Mouse (Mus musculus) forebrain, embryonic 16.5 days (tissue): ENCODE measurements around the gene Pdzrn3. TPM values are rescaled to one million over a fixed set of nuclear protein-coding genes. Genes with fewer than 3 reads are reported as not detected.

Experiments
- ATAC-seq: fragments of 200-750 bp; cut with Nextera tagmentation; 2 replicates; pipeline ENCODE4 v1.8.0; 2017; ENCODE audit warnings: mild to moderate bottlenecking, moderate library complexity
- H3K27ac ChIP-seq: fragments of 300-500 bp; sonication (generic); 2 replicates; pipeline ENCODE4 v1.5.1; 2014; ENCODE audit warnings: low read length, control low read depth
- H3K27me3 ChIP-seq: fragments of 300-500 bp; sonication (generic); replicated peaks from 2 replicates; pipeline ENCODE4 v1.6.1; 2014; ENCODE audit warnings: low read length; ENCODE audit not compliant: control insufficient read depth, insufficient read depth
- H3K36me3 ChIP-seq: fragments of 300-500 bp; sonication (generic); 2 replicates; pipeline ENCODE4 v1.6.1; 2014; ENCODE audit not compliant: control insufficient read depth, insufficient read depth
- H3K4me1 ChIP-seq: fragments of 300-500 bp; sonication (generic); replicated peaks from 2 replicates; pipeline ENCODE4 v1.6.1; 2014; ENCODE audit warnings: low read length; ENCODE audit not compliant: control insufficient read depth, insufficient read depth
- H3K4me2 ChIP-seq: fragments of 300-500 bp; sonication (generic); 2 replicates; pipeline ENCODE4 v1.6.1; 2014; ENCODE audit warnings: mild to moderate bottlenecking, low read length, control low read depth
- H3K4me3 ChIP-seq: fragments of 300-500 bp; sonication (generic); replicated peaks from 2 replicates; pipeline ENCODE4 v1.5.1; 2014; ENCODE audit warnings: mild to moderate bottlenecking, low read length, control low read depth
- H3K9ac ChIP-seq: fragments of 300-500 bp; sonication (generic); replicated peaks from 2 replicates; pipeline ENCODE4 v1.6.1; 2014; ENCODE audit warnings: low read depth, low read length, control low read depth
- H3K9me3 ChIP-seq: fragments of 300-500 bp; sonication (generic); 2 replicates; pipeline ENCODE4 v1.6.1; 2016; ENCODE audit warnings: low read length; ENCODE audit not compliant: control insufficient read depth
- WGBS: fragments of 180-500 bp; shearing (Covaris S2); extraction: QIAGEN DNeasy Blood & Tissue Kit; methylation state at CpG from one replicate; pipeline ENCODE4 v1.1.7; 2014; 5-methylcytosine and 5-hydroxymethylcytosine counted together
- polyA plus RNA-seq: library from polyadenylated mRNA; unstranded; fragments of >200 nt; fragmentation: Nextera tagmentation; extraction: Ambion mirVana; gene quantifications from 2 replicates; pipeline ENCODE4 v1.2.1, GENCODE M21; 2015

Gene Pdzrn3
- polyA plus RNA-seq, 1 experiment from 2014 or later, result 24.0 TPM

- no peak for ATAC-seq
- H3K27me3 ChIP-seq, result no peaks in the 10 kb centered on the region; the same call in 1 of the 2 replicates
- no peak overlapping the region for H3K4me3 ChIP-seq
- 90% methylated on average over 4 of the region's 4 CpGs for WGBS
- H3K27ac ChIP-seq, result no peak overlapping the region
- no peaks in the 10 kb centered on the region for H3K9me3 ChIP-seq
- H3K9ac ChIP-seq, result no peak overlapping the region
- H3K36me3 ChIP-seq, result no peaks in the 10 kb centered on the region
- H3K4me1 ChIP-seq, result no peaks in the 10 kb centered on the region
- no peak overlapping the region for H3K4me2 ChIP-seq
These were observed 131.6 kb downstream of the Pdzrn3 start for GRCm38 (mm10) chr6:101246137-101246536.

GRCm38 (mm10) chr6:101244355-101244754 is 133.3 kb downstream of the Pdzrn3 start:
- no peaks in the 10 kb centered on the region for H3K36me3 ChIP-seq
- H3K4me3 ChIP-seq, result no peak overlapping the region
- no peaks in the 10 kb centered on the region for H3K4me1 ChIP-seq
- H3K9ac ChIP-seq, result no peak overlapping the region
- no peak overlapping the region for H3K4me2 ChIP-seq
- H3K9me3 ChIP-seq, result no peaks in the 10 kb centered on the region
- no peak for ATAC-seq
- WGBS, result 89% methylated on average over 3 of the region's 3 CpGs
- no peaks in the 10 kb centered on the region for H3K27me3 ChIP-seq
- no peak overlapping the region for H3K27ac ChIP-seq

- H3K36me3 ChIP-seq, result no peaks in the 10 kb centered on the region
- no peaks in the 10 kb centered on the region for H3K4me1 ChIP-seq
- no peak overlapping the region for H3K9ac ChIP-seq
- H3K9me3 ChIP-seq, result no peaks in the 10 kb centered on the region
- H3K4me2 ChIP-seq, result no peak overlapping the region
- WGBS, result 91% methylated on average over 7 of the region's 7 CpGs
- ATAC-seq, result no peak
- no peak overlapping the region for H3K4me3 ChIP-seq
- no peak overlapping the region for H3K27ac ChIP-seq
- no peaks in the 10 kb centered on the region for H3K27me3 ChIP-seq
These were observed 134.4 kb downstream of the Pdzrn3 start for GRCm38 (mm10) chr6:101243189-101243815.

GRCm38 (mm10) chr6:101236641-101237246 is 141.0 kb downstream of the Pdzrn3 start:
- H3K4me2 ChIP-seq, result no peak overlapping the region
- H3K36me3 ChIP-seq, result no peaks in the 10 kb centered on the region
- no peak overlapping the region for H3K4me3 ChIP-seq
- no peak overlapping the region for H3K27ac ChIP-seq
- 22% methylated on average over 4 of the region's 5 CpGs for WGBS
- no peaks in the 10 kb centered on the region for H3K9me3 ChIP-seq
- peaks cover 20% of the 10 kb centered on the region for H3K4me1 ChIP-seq
- H3K9ac ChIP-seq, result no peak overlapping the region
- no peak for ATAC-seq
- no peaks in the 10 kb centered on the region for H3K27me3 ChIP-seq

GRCm38 (mm10) chr6:101236230-101236629 is 141.5 kb downstream of the Pdzrn3 start:
- Histone ChIP-seq H3K4me1 (peaks cover 20% of the 10 kb centered on the region), H3K36me3 (no peaks in the 10 kb centered on the region), H3K4me3 (no peak overlapping the region), H3K27ac (no peak overlapping the region), H3K27me3 (no peaks in the 10 kb centered on the region), H3K9ac (no peak overlapping the region), H3K9me3 (no peaks in the 10 kb centered on the region), H3K4me2 (no peak overlapping the region)
- 17% methylated on average over 7 of the region's 7 CpGs for WGBS
- peak; percentile 22; the same call in 1 of the 2 replicates for ATAC-seq

- Histone ChIP-seq H3K36me3 (no peaks in the 10 kb centered on the region), H3K9me3 (no peaks in the 10 kb centered on the region), H3K27me3 (no peaks in the 10 kb centered on the region), H3K27ac (no peak overlapping the region), H3K4me1 (peaks cover 20% of the 10 kb centered on the region), H3K4me3 (no peak overlapping the region), H3K9ac (no peak overlapping the region), H3K4me2 (no peak overlapping the region)
- ATAC-seq, result no peak
- 17% methylated on average over 10 of the region's 10 CpGs for WGBS
These were observed 143.3 kb downstream of the Pdzrn3 start for GRCm38 (mm10) chr6:101234349-101234748.

GRCm38 (mm10) chr6:101233680-101234079 is 144.0 kb downstream of the Pdzrn3 start:
- Histone ChIP-seq H3K36me3 (no peaks in the 10 kb centered on the region), H3K4me1 (peaks cover 20% of the 10 kb centered on the region), H3K9me3 (no peaks in the 10 kb centered on the region), H3K4me2 (no peak overlapping the region), H3K4me3 (no peak overlapping the region), H3K27me3 (no peaks in the 10 kb centered on the region), H3K27ac (peak overlapping the region; percentile 56; the same call in 1 of the 2 replicates), H3K9ac (no peak overlapping the region)
- WGBS, result 19% methylated on average over 6 of the region's 6 CpGs
- ATAC-seq, result peak; percentile 88

- H3K4me1 ChIP-seq, result peaks cover 19% of the 10 kb centered on the region
- no peak overlapping the region for H3K4me3 ChIP-seq
- H3K9ac ChIP-seq, result no peak overlapping the region
- WGBS, result 10% methylated on average over 8 of the region's 8 CpGs
- H3K4me2 ChIP-seq, result no peak overlapping the region
- H3K9me3 ChIP-seq, result no peaks in the 10 kb centered on the region
- ATAC-seq, result peak; percentile 47; the same call in 1 of the 2 replicates
- H3K36me3 ChIP-seq, result no peaks in the 10 kb centered on the region
- H3K27ac ChIP-seq, result 0 out of 2 replicates have a peak overlapping the region, but pooled peaks have one; percentile 4
- H3K27me3 ChIP-seq, result no peaks in the 10 kb centered on the region
These were observed 150.3 kb downstream of the Pdzrn3 start for GRCm38 (mm10) chr6:101227294-101227855.

GRCm38 (mm10) chr6:101220307-101220706 is 157.4 kb downstream of the Pdzrn3 start:
- Histone ChIP-seq H3K27me3 (no peaks in the 10 kb centered on the region; the same call in 1 of the 2 replicates), H3K9me3 (no peaks in the 10 kb centered on the region), H3K4me1 (peaks cover 22% of the 10 kb centered on the region), H3K4me3 (no peak overlapping the region), H3K36me3 (no peaks in the 10 kb centered on the region), H3K9ac (no peak overlapping the region), H3K27ac (no peak overlapping the region), H3K4me2 (no peak overlapping the region)
- 50% methylated on average over 3 of the region's 3 CpGs for WGBS
- ATAC-seq, result no peak
